Mouse (Mus musculus) thymus, postnatal 4 days (tissue): Measurements from ENCODE around the gene Stx17.

Experiments used
- DNase-seq: peaks from one replicate; pipeline ENCODE4 v3.0.0; 2021

The Stx17 gene

GRCm38 (mm10) chr4:48124773-48125469 lies at the start of gene Stx17:
Gene Stx17 (plus strand): TSS chr4:48124915.
- peak; percentile 93 for DNase-seq

- DNase-seq = no peak
These were observed 47.8 kb upstream of the Stx17 start for GRCm38 (mm10) chr4:48076693-48077471.

GRCm38 (mm10) chr4:48078213-48078612 lies 46.5 kb upstream of the Stx17 start:
- DNase-seq = no peak

- no peak for DNase-seq
These were observed 45.3 kb upstream of the Stx17 start for GRCm38 (mm10) chr4:48079285-48080039.

GRCm38 (mm10) chr4:48083452-48083851 lies 41.3 kb upstream of the Stx17 start:
- DNase-seq = no peak

- no peak for DNase-seq
These were observed 38.1 kb upstream of the Stx17 start for GRCm38 (mm10) chr4:48086609-48087008.

- no peak for DNase-seq
These were observed 37.2 kb upstream of the Stx17 start for GRCm38 (mm10) chr4:48087497-48087896.

- DNase-seq = no peak
These were observed 31.5 kb upstream of the Stx17 start for GRCm38 (mm10) chr4:48093221-48093620.

- DNase-seq = no peak
These were observed 24.5 kb upstream of the Stx17 start for GRCm38 (mm10) chr4:48100217-48100616.

- no peak for DNase-seq
These were observed 22.7 kb upstream of the Stx17 start for GRCm38 (mm10) chr4:48101981-48102380.

GRCm38 (mm10) chr4:48105387-48105786 lies 19.3 kb upstream of the Stx17 start:
- DNase-seq = no peak

- no peak for DNase-seq
These were observed 17.6 kb upstream of the Stx17 start for GRCm38 (mm10) chr4:48107086-48107485.

GRCm38 (mm10) chr4:48108591-48108990 lies 16.1 kb upstream of the Stx17 start:
- no peak for DNase-seq

GRCm38 (mm10) chr4:48110331-48110730 lies 14.4 kb upstream of the Stx17 start:
- DNase-seq = no peak

- peak; percentile 77 for DNase-seq
These were observed 8.5 kb upstream of the Stx17 start for GRCm38 (mm10) chr4:48116191-48116590.

GRCm38 (mm10) chr4:48124416-48124772 lies 321 bp upstream of the Stx17 start:
- DNase-seq = no peak

- no peak for DNase-seq
These were observed 5.6 kb downstream of the Stx17 start for GRCm38 (mm10) chr4:48130314-48130713.

- no peak for DNase-seq
These were observed 6.9 kb downstream of the Stx17 start for GRCm38 (mm10) chr4:48131606-48132005.

- DNase-seq = no peak
These were observed 8.0 kb downstream of the Stx17 start for GRCm38 (mm10) chr4:48132721-48133120.

- DNase-seq = no peak
These were observed 24.8 kb downstream of the Stx17 start for GRCm38 (mm10) chr4:48149492-48149891.

GRCm38 (mm10) chr4:48153229-48153628 lies 28.5 kb downstream of the Stx17 start:
- no peak for DNase-seq

- DNase-seq = no peak
These were observed 31.1 kb downstream of the Stx17 start for GRCm38 (mm10) chr4:48155864-48156263.

- no peak for DNase-seq
These were observed 35.7 kb downstream of the Stx17 start for GRCm38 (mm10) chr4:48160386-48160785.

- peak; percentile 12 for DNase-seq
These were observed 39.1 kb downstream of the Stx17 start for GRCm38 (mm10) chr4:48163851-48164250.
